Mouse (Mus musculus) neural tube, postnatal 0 days (tissue): Measurements from ENCODE around the gene Ddt. TPM values are rescaled to one million over a fixed set of nuclear protein-coding genes. Genes with fewer than 3 reads are reported as not detected.

Experiments used
- polyA plus RNA-seq: library from polyadenylated mRNA; unstranded; fragments of >200 nt; fragmentation: Nextera tagmentation; extraction: Ambion mirVana; gene quantifications from 2 replicates; pipeline ENCODE4 v1.2.1, GENCODE M21; 2015

The Ddt gene
- polyA plus RNA-seq, result 128 and 167 TPM in 2 replicates

DNA sequence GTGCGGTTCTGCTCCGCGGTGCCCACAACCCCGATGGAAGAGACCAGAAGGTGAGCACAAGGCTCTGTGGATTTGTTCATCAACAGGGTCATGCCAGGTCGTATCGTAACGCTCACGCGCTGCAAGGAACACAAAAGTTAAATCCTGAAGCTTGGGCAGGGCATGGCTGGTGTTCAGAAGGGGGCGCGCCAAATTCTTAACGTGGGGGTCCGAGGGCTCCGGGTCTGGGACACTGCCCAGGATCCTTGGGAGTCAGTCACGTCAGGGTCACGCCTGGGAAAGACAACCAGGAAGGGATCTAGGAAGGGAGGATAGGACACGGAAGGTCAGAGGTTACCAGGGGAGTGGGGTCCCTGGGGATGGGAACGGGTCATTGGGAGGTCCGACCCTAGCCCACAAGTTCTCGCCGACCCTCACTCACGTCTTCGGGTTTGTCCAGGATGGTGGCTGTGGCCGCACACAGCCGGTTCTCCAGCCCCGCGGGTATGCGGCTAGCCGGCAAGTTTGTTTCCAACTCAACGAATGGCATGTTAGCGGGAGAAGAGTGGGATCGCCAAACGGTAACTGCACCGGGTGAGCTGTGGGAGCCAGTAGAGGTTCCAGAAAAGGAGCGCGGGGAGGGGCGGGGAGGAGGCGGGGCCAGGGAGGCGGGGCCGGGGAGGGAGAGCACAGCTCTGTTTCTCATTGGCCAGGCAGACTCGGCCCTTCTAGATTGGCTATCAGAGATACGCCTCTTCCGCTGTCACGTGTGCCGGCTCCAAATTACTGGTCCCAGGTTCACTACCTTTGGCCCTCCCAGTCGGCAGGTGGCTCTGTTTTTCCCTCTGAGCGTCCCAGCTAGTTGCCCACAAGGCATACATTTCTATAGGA, at the start of gene Ddt:
TSS of gene Ddt (minus strand) at position 620 of the 870 bp plus-strand sequence.

DNA sequence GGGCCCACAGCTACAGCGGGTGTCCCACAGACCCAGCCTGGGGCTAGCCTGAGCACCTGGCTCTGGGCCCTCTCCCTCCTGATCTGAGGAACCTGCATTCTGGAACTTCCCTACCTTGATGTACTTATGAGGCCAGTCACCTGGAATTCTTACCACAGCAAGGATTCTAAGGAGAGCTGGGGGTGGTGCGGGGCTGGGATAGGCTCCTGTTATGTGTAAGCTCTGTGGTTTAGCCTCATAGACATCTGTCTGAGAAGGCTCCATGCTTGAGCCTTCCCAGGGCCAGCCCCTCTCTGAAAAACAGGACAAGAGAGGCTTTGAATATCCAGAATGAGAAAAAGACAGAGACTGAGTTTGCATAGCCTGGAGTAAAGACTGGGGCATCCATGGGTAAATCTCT, 49.2 kb upstream of the Ddt start, which contains the start of gene Gstt4:
TSS of gene Gstt4 (minus strand) at position 101 of the 400 bp plus-strand sequence.

DNA sequence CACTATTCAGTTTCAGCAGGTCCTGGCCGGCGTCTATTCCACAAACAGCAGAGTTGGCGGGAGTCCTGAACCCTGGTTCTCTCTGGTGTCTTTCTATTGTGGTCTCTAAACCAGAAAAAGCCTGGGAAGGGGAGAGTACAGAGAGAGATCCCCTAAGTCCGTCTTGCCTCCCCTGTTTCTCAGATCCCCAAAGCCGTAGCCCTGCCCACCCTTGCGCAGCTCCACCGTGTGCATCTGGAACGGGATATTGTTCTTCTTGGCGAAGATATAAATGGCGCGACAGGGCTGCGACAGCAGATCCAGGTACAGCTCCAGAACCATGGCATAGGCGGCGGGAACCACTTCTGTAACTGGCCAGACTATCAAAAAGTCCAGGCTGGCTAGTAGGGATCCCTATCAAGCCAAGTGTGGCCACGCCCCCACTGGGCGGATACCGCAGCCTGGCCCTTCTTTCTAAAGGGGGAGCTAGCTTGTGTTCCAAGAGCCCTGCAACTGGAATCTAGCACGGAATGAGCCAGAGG, 25.0 kb upstream of the Ddt start, which contains the start of gene Gstt1:
TSS of gene Gstt1 (minus strand) at position 409 of the 521 bp plus-strand sequence.

DNA sequence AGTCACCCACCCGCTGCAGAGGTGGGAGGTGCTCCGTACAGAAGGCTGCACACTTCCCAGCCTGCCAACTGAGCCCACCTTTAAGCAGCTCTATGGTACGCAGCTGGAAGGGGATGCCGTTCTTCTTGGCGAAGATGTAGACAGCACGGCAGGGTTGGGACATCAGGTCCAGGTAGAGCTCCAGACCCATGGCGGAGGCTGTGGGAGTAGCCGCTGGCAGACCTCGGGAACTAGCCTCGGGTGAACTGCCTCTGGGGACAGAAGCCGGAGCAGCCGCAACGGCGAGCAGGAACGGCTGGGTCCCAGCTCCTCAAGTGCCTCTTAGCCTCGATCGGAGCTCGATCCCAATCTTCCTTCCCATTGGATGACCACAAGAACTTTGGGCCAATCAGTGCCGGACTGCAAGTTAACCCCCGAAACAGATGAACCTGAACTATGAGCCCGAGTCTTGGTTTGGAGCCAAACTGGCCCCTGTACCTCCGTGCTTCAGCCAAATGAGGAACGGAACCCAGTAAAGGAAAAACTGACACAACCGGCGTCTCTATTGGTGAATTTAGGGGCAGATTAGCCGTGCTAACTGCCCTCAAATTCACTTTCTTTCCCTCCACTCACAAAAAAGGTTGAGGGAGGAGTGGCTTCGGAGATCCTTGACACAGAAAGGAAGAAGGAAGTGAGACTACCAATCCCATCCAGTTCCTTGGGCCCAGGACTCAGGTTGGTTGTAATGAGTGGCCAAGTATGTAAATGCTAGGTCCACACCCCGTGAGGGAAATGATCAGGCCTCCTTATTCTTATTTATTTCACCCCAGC, 7.8 kb upstream of the Ddt start, which contains the start of the genes Gm20441 and Gstt3:
TSS of gene Gm20441 (minus strand) at position 186 of the 810 bp plus-strand sequence.
TSS of gene Gstt3 (minus strand) at position 646 of the 810 bp plus-strand sequence.

DNA sequence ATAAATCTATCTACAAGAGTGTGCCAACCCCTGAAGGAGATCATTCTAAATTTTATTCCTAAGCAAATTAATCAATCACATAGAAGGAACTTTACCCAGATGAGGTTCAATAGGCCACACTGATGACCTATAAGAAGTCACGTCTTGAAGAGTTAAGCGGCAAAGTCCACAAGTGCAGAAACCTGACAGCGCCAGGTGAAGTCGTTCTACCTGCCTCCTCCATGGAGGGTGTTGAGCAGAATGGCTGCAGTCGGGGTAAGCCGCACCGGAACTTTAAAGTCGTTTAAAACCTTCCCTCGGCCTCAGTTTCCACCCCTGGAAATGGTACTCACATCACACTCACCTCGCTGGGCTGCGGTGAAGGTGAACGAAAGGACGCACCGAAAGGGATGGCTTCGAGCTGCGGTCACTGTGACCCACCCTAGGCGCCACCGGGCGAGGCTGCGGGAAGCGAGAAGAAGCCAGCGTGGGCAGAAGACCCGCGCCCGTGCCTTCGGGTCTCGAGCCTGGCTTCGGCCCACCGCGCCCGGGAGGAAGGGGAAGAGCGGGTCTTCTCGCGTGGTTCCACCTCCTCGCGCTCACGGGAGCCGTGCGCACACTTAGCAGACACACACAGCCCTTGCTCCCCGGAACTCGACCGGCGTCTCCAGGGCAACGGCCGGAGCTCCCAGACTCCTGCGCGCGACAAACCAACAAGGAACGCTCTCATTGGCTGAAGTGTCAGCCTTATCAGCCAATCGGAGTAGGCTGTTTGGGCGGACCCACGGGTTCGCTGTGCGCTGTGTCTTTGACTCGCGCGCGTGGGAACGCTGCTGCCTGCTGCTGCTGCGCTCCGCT, 9.3 kb downstream of the Ddt start, which contains the start of gene Cabin1:
TSS of gene Cabin1 (minus strand) at position 660 of the 837 bp plus-strand sequence.

Other genes starting within 250 kb of the Ddt start
- gene Lrrc75b, start 213.1 kb downstream of the Ddt start, polyA plus RNA-seq, result 29.6 and 35.6 TPM in 2 replicates
- gene Ggt1, start 211.8 kb downstream of the Ddt start, polyA plus RNA-seq, result 1.2 and 1.6 TPM in 2 replicates
- gene Ggt5, start 184.1 kb downstream of the Ddt start, polyA plus RNA-seq, result 1.6 and 1.9 TPM in 2 replicates
- gene Susd2, start 129.4 kb downstream of the Ddt start, polyA plus RNA-seq, result 24.7 and 25.7 TPM in 2 replicates
- gene Cabin1, start 9.1 kb downstream of the Ddt start, polyA plus RNA-seq, result 28.6 and 30.3 TPM in 2 replicates
- not detected in 2 replicates for gene Gm20441, start 7.5 kb upstream of the Ddt start, polyA plus RNA-seq
- 2.0 and 2.7 TPM in 2 replicates for gene Gstt3, start 8.0 kb upstream of the Ddt start, polyA plus RNA-seq
- gene Gstt1, start 25.2 kb upstream of the Ddt start, polyA plus RNA-seq, result 20.0 and 24.8 TPM in 2 replicates
- gene Gstt4, start 49.1 kb upstream of the Ddt start, polyA plus RNA-seq, result not detected in 2 replicates
- gene Gstt2, start 64.0 kb upstream of the Ddt start, polyA plus RNA-seq, result 9.0 and 9.8 TPM in 2 replicates
- gene Mif, start 86.8 kb upstream of the Ddt start, polyA plus RNA-seq, result 1,854 and 1,938 TPM in 2 replicates
- gene Derl3, start 120.0 kb upstream of the Ddt start, polyA plus RNA-seq, result 0.65 and 1.5 TPM in 2 replicates
- 176 and 183 TPM in 2 replicates for gene Smarcb1, start 148.2 kb upstream of the Ddt start, polyA plus RNA-seq
- 372 and 376 TPM in 2 replicates for gene Chchd10, start 159.7 kb upstream of the Ddt start, polyA plus RNA-seq
- gene Mmp11, start 163.1 kb upstream of the Ddt start, polyA plus RNA-seq, result 10.3 and 10.5 TPM in 2 replicates
- gene Gm867, start 167.3 kb upstream of the Ddt start, polyA plus RNA-seq, result 1.7 and 2.3 TPM in 2 replicates
- gene Vpreb3, start 169.6 kb upstream of the Ddt start, polyA plus RNA-seq, result 1.5 TPM in 1 of 2 replicates, not detected in the other
- gene Gm5134, start 181.1 kb upstream of the Ddt start, polyA plus RNA-seq, result not detected in 2 replicates